Mouse (Mus musculus) thymus, adult 2 months (tissue): ENCODE data around the gene Mrnip. TPM values are rescaled to one million over a fixed set of nuclear protein-coding genes. Genes with fewer than 3 reads are reported as not detected.

Experiments used
- DNase-seq: peaks from one replicate; pipeline ENCODE4 v3.0.0; 2021
- H3K27ac ChIP-seq: fragments of 200-500 bp; 2 replicates; pipeline ENCODE4 v1.5.1; 2012; ENCODE audit warnings: low read length, control low read depth; ENCODE audit not compliant: control insufficient read depth, insufficient read depth
- H3K27me3 ChIP-seq: fragments of 200-500 bp; 2 replicates; pipeline ENCODE4 v1.6.1; 2012; ENCODE audit warnings: mild to moderate bottlenecking, low read length, moderate library complexity, mixed read lengths; ENCODE audit not compliant: control insufficient read depth, insufficient read depth
- H3K36me3 ChIP-seq: fragments of 200-500 bp; 2 replicates; pipeline ENCODE4 v1.6.1; 2012; ENCODE audit warnings: mild to moderate bottlenecking, low read length, moderate library complexity; ENCODE audit not compliant: control insufficient read depth, insufficient read depth
- H3K4me1 ChIP-seq: fragments of 200-500 bp; replicated peaks from 2 replicates; pipeline ENCODE4 v1.6.1; 2012; ENCODE audit warnings: low read length; ENCODE audit not compliant: control insufficient read depth, insufficient read depth
- H3K4me3 ChIP-seq: fragments of 200-500 bp; 2 replicates; pipeline ENCODE4 v1.5.1; 2012; ENCODE audit warnings: mild to moderate bottlenecking, low read length, control low read depth, moderate library complexity; ENCODE audit not compliant: control insufficient read depth, insufficient read depth
- CTCF ChIP-seq: fragments of 200-500 bp; IDR thresholded peaks from 2 replicates; pipeline ENCODE4 v1.5.1; 2012; ENCODE audit warnings: mild to moderate bottlenecking, control low read depth, low read length, moderate library complexity, borderline replicate concordance; ENCODE audit not compliant: control insufficient read depth, poor library complexity, insufficient read depth; ENCODE audit errors: extremely low read depth
- POLR2A ChIP-seq: fragments of 200-500 bp; IDR thresholded peaks from 2 replicates; pipeline ENCODE4 v1.6.1; 2012; ENCODE audit warnings: mild to moderate bottlenecking, low read length, control low read depth, moderate library complexity; ENCODE audit not compliant: control insufficient read depth, poor library complexity, insufficient read depth; ENCODE audit errors: extremely low read depth
- WGBS: fragments of 180-500 bp; shearing (Covaris S2); methylation state at CpG from one replicate; pipeline ENCODE4 v1.1.7; 2018; 5-methylcytosine and 5-hydroxymethylcytosine counted together
- polyA plus RNA-seq: library from polyadenylated mRNA; depleted of rRNA; stranded (reverse); fragments of >200 nt; gene quantifications from 2 replicates; pipeline ENCODE4 v1.2.3, GENCODE M21; 2012

The Mrnip gene
- polyA plus RNA-seq, 1 experiment: 8.9 TPM

DNA sequence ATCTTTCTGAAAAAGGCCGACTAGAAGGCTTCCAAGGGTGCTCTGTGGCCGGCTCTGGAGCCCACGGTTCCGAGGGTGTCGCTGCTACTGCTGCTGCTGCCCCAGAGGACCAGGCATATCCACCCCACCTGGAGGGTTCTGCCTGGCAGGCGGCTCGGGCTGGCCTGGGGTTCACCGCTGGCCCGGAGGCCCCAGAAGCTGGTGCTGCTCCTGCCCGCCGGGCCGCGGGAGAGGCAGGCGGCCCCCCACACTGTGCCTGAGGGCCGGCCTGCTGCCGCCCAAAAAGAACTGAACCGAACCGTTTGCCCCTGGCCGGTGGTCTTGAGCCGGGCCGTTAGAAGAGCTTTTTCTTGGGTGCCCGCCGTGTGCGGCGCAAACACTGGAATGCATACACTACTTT, 60.4 kb downstream of the Mrnip start:
- peaks cover 17% of the 10 kb centered on the region for H3K4me1 ChIP-seq
- 98% methylated on average over 25 of the region's 25 CpGs for WGBS
- H3K36me3 ChIP-seq: no peaks in the 10 kb centered on the region
- DNase-seq: no peak
- no peak overlapping the region for H3K27ac ChIP-seq
- no peak for TF ChIP-seq POLR2A
- TF ChIP-seq CTCF: no peak
- no peaks in the 10 kb centered on the region for H3K27me3 ChIP-seq
- no peak overlapping the region for H3K4me3 ChIP-seq

DNA sequence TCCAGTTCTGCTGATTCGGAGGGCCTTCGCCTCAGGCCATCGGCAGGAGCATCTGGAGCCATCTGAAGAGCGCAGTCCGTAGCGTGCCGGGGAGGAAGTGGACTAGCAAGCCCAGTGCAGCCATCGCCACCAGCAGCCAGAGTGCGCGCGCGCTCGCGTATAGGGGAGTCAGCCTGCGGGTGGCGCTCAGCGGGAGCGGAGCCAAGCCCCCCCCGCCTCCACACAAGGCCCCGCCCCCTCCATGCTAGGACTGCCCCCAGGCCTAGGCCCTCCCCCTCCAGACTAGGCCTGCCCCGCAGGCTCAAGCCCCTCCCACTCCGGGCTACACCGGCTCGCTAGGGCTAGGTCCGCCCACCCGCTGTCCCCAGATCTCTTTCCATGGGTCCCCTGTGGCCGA, 62.3 kb downstream of the Mrnip start:
- H3K4me1 ChIP-seq: peaks cover 20% of the 10 kb centered on the region
- H3K36me3 ChIP-seq: no peaks in the 10 kb centered on the region
- no peak overlapping the region for H3K27ac ChIP-seq
- WGBS: under 1% methylated on average over 27 of the region's 27 CpGs
- peak overlapping the region; percentile 59 for H3K4me3 ChIP-seq
- no peak for TF ChIP-seq CTCF
- no peak for TF ChIP-seq POLR2A
- H3K27me3 ChIP-seq: no peaks in the 10 kb centered on the region
- peak; percentile 91 for DNase-seq

GRCm38 (mm10) chr11:50236937-50237835, 62.9 kb downstream of the Mrnip start:
- H3K36me3 ChIP-seq: no peaks in the 10 kb centered on the region
- H3K4me3 ChIP-seq: peak overlapping the region; percentile 59
- TF ChIP-seq POLR2A (no peak), CTCF (no peak)
- H3K4me1 ChIP-seq: peaks cover 20% of the 10 kb centered on the region
- WGBS: 3% methylated on average over 66 of the region's 66 CpGs
- no peaks in the 10 kb centered on the region for H3K27me3 ChIP-seq
- H3K27ac ChIP-seq: no peak overlapping the region
- DNase-seq: no peak

- WGBS: 50% methylated on average over 10 of the region's 10 CpGs
- TF ChIP-seq CTCF (no peak), POLR2A (no peak)
- Histone ChIP-seq H3K4me1 (peaks cover 13% of the 10 kb centered on the region), H3K4me3 (peak within 1 kb of the TSS; percentile 59), H3K27ac (no peak within 1 kb of the TSS), H3K36me3 (no peaks in the 10 kb centered on the region), H3K27me3 (no peaks in the 10 kb centered on the region)
- no peak for DNase-seq
Measured at GRCm38 (mm10) chr11:50238324-50238723, 64.1 kb downstream of the Mrnip start, which contains the start of gene Ltc4s. Ltc4s (minus strand) TSS chr11:50238616.

DNA sequence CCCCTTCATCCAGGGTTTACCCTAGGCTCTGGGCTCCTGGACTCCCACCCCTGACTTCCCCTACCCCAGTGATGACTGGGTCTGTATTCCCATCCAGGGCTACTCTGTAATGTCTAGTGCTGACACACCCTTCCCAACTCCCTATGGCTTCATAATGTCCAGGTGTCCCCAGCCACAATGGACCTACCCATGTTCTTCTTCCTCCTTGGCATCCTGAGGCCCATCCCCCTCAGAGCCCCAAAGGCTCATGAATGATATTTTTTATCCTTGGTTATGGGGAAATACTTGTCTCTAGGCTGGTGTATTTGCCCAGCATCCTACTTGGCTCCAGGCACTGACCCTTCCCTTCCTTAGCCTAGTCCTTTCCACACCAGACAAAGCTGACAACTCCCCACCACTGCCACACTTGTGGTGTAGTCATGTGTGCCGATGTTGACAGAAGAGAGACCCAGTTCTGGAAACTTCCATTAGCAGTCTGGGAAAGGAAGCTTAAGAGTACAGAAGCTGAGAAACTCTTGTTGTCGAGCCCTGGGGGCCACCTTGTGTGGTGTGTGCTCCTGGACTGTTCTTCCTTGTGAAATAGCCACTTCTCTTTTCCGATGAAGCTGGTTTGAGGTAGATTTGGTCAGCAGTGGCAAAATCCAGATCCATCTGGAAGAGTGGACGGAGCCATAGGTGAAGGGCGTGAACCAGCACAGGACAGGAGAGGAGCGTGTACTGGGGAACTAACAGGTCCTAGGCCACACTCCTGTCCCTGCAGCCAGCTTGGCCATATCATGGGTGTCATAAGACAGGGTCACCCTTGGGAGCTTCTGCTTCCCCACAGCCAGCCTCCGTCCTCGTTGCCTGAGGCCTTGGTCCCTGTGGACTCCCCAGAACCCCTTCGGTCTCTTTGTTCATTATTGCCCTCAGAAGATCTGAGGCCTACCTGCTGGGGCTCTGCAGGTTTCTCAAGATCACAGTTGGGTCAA, 64.9 kb downstream of the Mrnip start:
- TF ChIP-seq POLR2A: no peak
- Histone ChIP-seq H3K36me3 (no peaks in the 10 kb centered on the region), H3K27me3 (no peaks in the 10 kb centered on the region), H3K27ac (no peak overlapping the region), H3K4me3 (no peak overlapping the region), H3K4me1 (peaks cover 13% of the 10 kb centered on the region)
- DNase-seq: no peak
- 80% methylated on average over 9 of the region's 9 CpGs for WGBS

- no peak overlapping the region for H3K4me3 ChIP-seq
- no peak for TF ChIP-seq CTCF
- H3K27me3 ChIP-seq: no peaks in the 10 kb centered on the region
- H3K36me3 ChIP-seq: no peaks in the 10 kb centered on the region
- 47% methylated on average over 7 of the region's 7 CpGs for WGBS
- H3K27ac ChIP-seq: no peak overlapping the region
- no peak for DNase-seq
- peaks cover 13% of the 10 kb centered on the region for H3K4me1 ChIP-seq
Measured at GRCm38 (mm10) chr11:50240235-50240911, 66.1 kb downstream of the Mrnip start.
